ENCODE assay signal across 14 mouse cellular contexts in genomic region chr7:27189271-27189931, GRCm38 (mm10). TPM values are rescaled to one million over a fixed set of nuclear protein-coding genes. Genes with fewer than 3 reads are reported as not detected.
DNase-seq lines count a peak whose midpoint lies in the region; ATAC-seq and TF ChIP-seq lines count a peak whose summit lies in the region.
"Had no signal": no experiment of that assay in that cellular context is flagged by ENCODE, and none has a peak within 500 bp of the region (broad histone marks: within the 10 kb centered on the region; RNA-seq: fewer than 3 reads in every experiment).

No protein-coding gene starts in this region.

- no peak overlapping the region for H3K4me2 ChIP-seq in kidney, postnatal 0 days (ENCODE audit: low read length)

- no peak for DNase-seq in kidney, postnatal 0 days (ENCODE audit: low spot score)
- DNase-seq in kidney, adult 18-20 months = no peak
- peak; percentile 17 for DNase-seq in thymus, postnatal 25 days
- DNase-seq in thymus, postnatal 10 days (ENCODE audit: low spot score in 2 of 2) = no peak
- no peak for DNase-seq in right cerebral cortex, postnatal 10 days (ENCODE audit: low spot score in 2 of 2)
- DNase-seq in heart, adult 8-10 months (ENCODE audit: low spot score) = no peak
- DNase-seq: gastrocnemius, postnatal 10 days; thymus, postnatal 36 days had no signal

- H3K4me1 ChIP-seq in kidney, postnatal 0 days (replicated peaks; ENCODE audit: insufficient read depth, low read length) = peaks cover under 1% of the 10 kb centered on the region; the same call in 1 of the 2 replicates
- H3K4me1 ChIP-seq in bone marrow, adult 2 months (ENCODE audit: control insufficient read depth, insufficient read depth, low read length) = no peaks in the 10 kb centered on the region

- no peak overlapping the region for H3K9ac ChIP-seq in kidney, postnatal 0 days (ENCODE audit: low read depth, low read length)

- peaks cover 75% of the 10 kb centered on the region for H3K36me3 ChIP-seq in kidney, postnatal 0 days (ENCODE audit: insufficient read depth, low read length)

- 95% methylated on average over 10 of the region's 10 CpGs for WGBS in kidney, postnatal 0 days
- 92% methylated on average over 10 of the region's 10 CpGs for WGBS in bone marrow, adult 2 months

- ATAC-seq in kidney, postnatal 0 days (replicated peaks; ENCODE audit: low FRiP score, low read depth) = no peak

- H3K9me3 ChIP-seq in kidney, postnatal 0 days (replicated peaks; ENCODE audit: low read length) = no peaks in the 10 kb centered on the region

- H3K4me3 ChIP-seq in kidney, postnatal 0 days (replicated peaks; ENCODE audit: low read depth, low read length) = no peak overlapping the region
- no peak overlapping the region for H3K4me3 ChIP-seq in bone marrow, adult 2 months (replicated peaks; ENCODE audit: control insufficient read depth, low read depth, low read length)
- H3K4me3 ChIP-seq: erythroblast, embryonic 14.5 days had no signal

- TF ChIP-seq CTCF in kidney, postnatal 0 days (IDR thresholded peaks at IDR 0.05; ENCODE audit: low read depth) = peak; percentile 45; the same call in 1 of the 2 replicates
- TF ChIP-seq CTCF in bone marrow, adult 2 months (IDR thresholded peaks at IDR 0.05; ENCODE audit: control insufficient read depth, insufficient read depth, low read length) = peak; percentile 32; the same call in 1 of the 2 replicates

- no peak overlapping the region for H3K27ac ChIP-seq in kidney, postnatal 0 days
- H3K27ac ChIP-seq in bone marrow, adult 2 months (ENCODE audit: control insufficient read depth, insufficient read depth, low read depth, low read length, poor library complexity) = no peak overlapping the region

- TF ChIP-seq POLR2A in bone marrow, adult 2 months (IDR thresholded peaks at IDR 0.05; ENCODE audit: borderline replicate concordance, control insufficient read depth, low read depth, low read length) = no peak

- no peaks in the 10 kb centered on the region for H3K27me3 ChIP-seq in kidney, postnatal 0 days (ENCODE audit: insufficient read depth, low read length)

RNA-seq across cellular contexts. Expression of gene BC024978, which starts 6.2 kb away (rescaled TPM):
- polyA plus RNA-seq in kidney, postnatal 0 days (2015; fragmentation: Nextera tagmentation; extraction: Ambion mirVana) = 2.2 and 3.1 TPM in 2 replicates
- polyA plus RNA-seq in bone marrow, adult 2 months (2011; ENCODE audit: insufficient read depth, insufficient read length, low replicate concordance, missing spikeins) = 1.6 and 2.5 TPM in 2 replicates
- total RNA-seq in heart, adult 8-10 months (2022) = 10 to 100 TPM; 14.1 to 19.5 (median 15.8) TPM

RNA-seq across cellular contexts. Expression of gene Snrpa, which starts 6.7 kb away (rescaled TPM):
- 160 and 174 TPM in 2 replicates for polyA plus RNA-seq in kidney, postnatal 0 days (2015; fragmentation: Nextera tagmentation; extraction: Ambion mirVana)
- 99.4 and 100.0 TPM in 2 replicates for polyA plus RNA-seq in bone marrow, adult 2 months (2011; ENCODE audit: insufficient read depth, insufficient read length, low replicate concordance, missing spikeins)
- 10 to 100 TPM; 39.6 to 48.6 (median 47.4) TPM for total RNA-seq in heart, adult 8-10 months (2022)

RNA-seq across cellular contexts. Expression of gene Mia, which starts 8.4 kb away (rescaled TPM):
- polyA plus RNA-seq in kidney, postnatal 0 days (2015; fragmentation: Nextera tagmentation; extraction: Ambion mirVana) = 17.6 and 23.5 TPM in 2 replicates
- not detected in 2 replicates for polyA plus RNA-seq in bone marrow, adult 2 months (2011; ENCODE audit: insufficient read depth, insufficient read length, low replicate concordance, missing spikeins)
- under 1 TPM in 3 of 4 experiments, not detected in 1; 0.52 to 0.89 (median 0.53) TPM for total RNA-seq in heart, adult 8-10 months (2022)
- total RNA-seq: gastrocnemius, postnatal 10 days; heart, postnatal 25 days had no signal
- polyA plus RNA-seq: erythroblast, embryonic 14.5 days had no signal

RNA-seq across cellular contexts. Expression of gene Gm21983, which starts 8.5 kb away (rescaled TPM):
- polyA plus RNA-seq in kidney, postnatal 0 days (2015; fragmentation: Nextera tagmentation; extraction: Ambion mirVana) = 0.30 and 0.54 TPM in 2 replicates
- polyA plus RNA-seq in bone marrow, adult 2 months (2011; ENCODE audit: insufficient read depth, insufficient read length, low replicate concordance, missing spikeins) = not detected in 2 replicates
- not detected for total RNA-seq in heart, adult 8-10 months (2022)
- total RNA-seq: gastrocnemius, postnatal 10 days; heart, postnatal 25 days had no signal
- polyA plus RNA-seq: erythroblast, embryonic 14.5 days; large intestine, adult 2 months; liver, embryonic 16.5 days; neural tube, embryonic 11.5 days had no signal

RNA-seq across cellular contexts. Expression of gene Rab4b, which starts 10.7 kb away (rescaled TPM):
- 74.0 and 75.0 TPM in 2 replicates for polyA plus RNA-seq in kidney, postnatal 0 days (2015; fragmentation: Nextera tagmentation; extraction: Ambion mirVana)
- polyA plus RNA-seq in bone marrow, adult 2 months (2011; ENCODE audit: insufficient read depth, insufficient read length, low replicate concordance, missing spikeins) = 35.7 and 73.7 TPM in 2 replicates
- total RNA-seq in heart, adult 8-10 months (2022) = 10 to 100 TPM in 3 of 4 experiments, 1 to 10 TPM in 1; 9.4 to 13.5 (median 12.3) TPM
